Mouse (Mus musculus): ENCODE results near the gene Setd1a. TPM values are rescaled to one million over a fixed set of nuclear protein-coding genes. Genes with fewer than 3 reads are reported as not detected.
"Not testable (repeated sequence)": the region's sequence is repeated elsewhere in the genome, so short reads cannot be mapped to it uniquely, and the experiment has no call there.

The Setd1a gene
- total RNA-seq (2014; fragmentation: Nextera tagmentation) (59.6 and 105 TPM in 2 replicates), total RNA-seq (2017) (11.9 and 12.4 TPM in 2 replicates)

GRCm38 (mm10) chr7:127776426-127776825 is at the start of gene Setd1a:
Gene Setd1a, plus strand, starts transcription at chr7:127776670.
- ATAC-seq (replicated peaks; ENCODE audit: poor library complexity, severe bottlenecking), result peak; percentile 63

DNA sequence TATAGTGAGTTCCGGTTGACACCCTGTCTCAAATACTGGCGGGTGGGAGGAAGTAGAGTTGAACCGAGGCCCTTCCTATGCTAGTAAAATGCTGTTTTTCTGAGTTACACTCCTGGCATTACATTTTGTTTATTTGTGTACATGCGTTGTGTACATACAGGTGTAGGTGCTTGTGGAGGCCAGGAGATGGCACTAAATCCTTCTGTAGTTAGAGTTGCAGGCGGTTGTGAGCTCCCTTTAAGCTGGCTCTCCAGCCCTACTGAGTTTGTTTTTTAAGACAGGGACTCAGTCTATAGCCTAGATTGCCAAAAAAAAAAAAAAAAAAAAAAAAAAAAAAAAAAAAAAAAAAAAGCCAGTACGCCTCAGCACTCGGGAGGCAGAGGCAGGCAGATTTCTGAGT is 48.6 kb upstream of the Setd1a start:
- peak; percentile 20; the same call in 1 of the 2 replicates for ATAC-seq (replicated peaks; ENCODE audit: poor library complexity, severe bottlenecking)

DNA sequence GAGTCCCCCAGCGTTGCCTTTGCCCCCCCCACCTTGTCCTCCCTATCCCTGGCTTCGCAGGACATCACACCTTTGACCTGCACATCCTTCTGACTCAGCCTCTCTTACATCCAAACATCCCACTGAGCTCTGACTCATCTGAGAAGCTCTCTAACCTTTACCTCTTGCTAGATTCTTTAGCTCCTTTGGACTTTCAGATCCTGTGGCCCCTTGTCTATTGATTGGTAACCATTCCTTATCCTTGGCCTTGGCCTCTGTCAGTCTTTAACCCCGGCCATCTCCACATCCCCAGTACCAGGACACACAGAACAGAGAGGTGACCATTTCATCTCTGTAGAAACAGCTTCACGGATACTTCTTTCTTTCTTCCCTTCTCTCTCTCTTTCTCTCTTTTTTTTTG is 46.3 kb upstream of the Setd1a start:
- no peak for ATAC-seq (replicated peaks; ENCODE audit: poor library complexity, severe bottlenecking)

DNA sequence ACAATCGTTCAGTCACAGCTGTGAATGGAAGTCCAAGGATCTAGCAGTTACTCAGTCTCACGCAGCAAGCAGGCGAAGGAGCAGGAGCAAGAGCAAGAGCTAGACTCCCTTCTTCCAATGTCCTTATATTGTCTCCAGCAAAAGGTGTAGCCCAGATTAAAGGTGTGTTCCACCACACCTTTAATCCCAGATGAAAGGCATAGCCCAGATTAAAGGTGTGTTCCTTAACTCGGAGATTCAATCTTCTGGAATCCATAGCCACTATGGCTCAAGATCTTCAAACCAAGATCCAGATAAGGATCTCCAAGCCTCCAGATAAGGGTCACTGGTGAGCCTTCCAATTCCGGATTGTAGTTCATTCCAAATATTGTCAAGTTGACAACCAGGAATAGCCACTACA is 44.4 kb upstream of the Setd1a start, which contains the start of gene Ctf2:
Gene Ctf2 (minus strand): TSS at position 101 of the 400 bp plus-strand sequence.
- ATAC-seq (replicated peaks; ENCODE audit: poor library complexity, severe bottlenecking), result not testable (repeated sequence)

DNA sequence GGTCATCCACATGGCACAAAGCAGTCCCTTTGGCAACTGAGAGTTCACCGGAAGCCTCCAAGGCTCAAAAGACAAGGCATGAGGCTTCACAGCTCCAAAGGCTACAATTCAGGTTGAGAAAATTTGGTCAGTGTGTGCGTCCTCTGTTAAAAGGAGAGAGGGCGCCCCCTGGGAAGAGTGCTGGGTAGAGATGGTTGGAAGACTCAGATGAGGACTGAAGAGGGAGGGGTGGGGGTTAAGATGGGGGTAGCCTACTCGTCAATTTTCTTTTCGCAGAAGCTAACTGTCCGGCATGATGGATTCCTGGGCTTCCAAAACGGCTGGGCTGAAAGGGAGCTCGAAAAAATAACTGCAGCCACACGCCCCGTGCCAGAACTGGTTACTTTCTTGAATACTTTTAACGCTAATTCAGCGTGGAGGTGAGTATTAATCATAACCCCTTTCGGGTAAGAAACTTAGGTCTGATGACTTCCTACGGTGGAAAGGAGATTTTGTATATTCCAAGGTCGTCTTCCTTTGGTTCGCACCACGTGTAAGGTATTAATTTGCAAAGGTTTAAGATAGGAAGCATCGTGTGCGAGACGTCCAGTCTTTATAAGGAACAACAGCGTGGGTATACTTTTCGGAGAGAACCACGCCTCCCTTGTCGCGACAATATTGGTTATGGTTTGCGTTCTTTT is 32.0 kb upstream of the Setd1a start, which contains the start of gene Fbxl19:
Gene Fbxl19 (plus strand): TSS at position 178 of the 680 bp plus-strand sequence.
- peak; percentile 21; the same call in 1 of the 2 replicates for ATAC-seq (replicated peaks; ENCODE audit: poor library complexity, severe bottlenecking)

GRCm38 (mm10) chr7:127745251-127745651 is 31.2 kb upstream of the Setd1a start:
- peak; percentile 75 for ATAC-seq (replicated peaks; ENCODE audit: poor library complexity, severe bottlenecking)

GRCm38 (mm10) chr7:127745652-127746493 is 30.6 kb upstream of the Setd1a start:
- ATAC-seq (replicated peaks; ENCODE audit: poor library complexity, severe bottlenecking), result peak; percentile 68

GRCm38 (mm10) chr7:127746494-127747491 is 29.7 kb upstream of the Setd1a start:
- no peak for ATAC-seq (replicated peaks; ENCODE audit: poor library complexity, severe bottlenecking)

GRCm38 (mm10) chr7:127747559-127748234 is 28.8 kb upstream of the Setd1a start:
- no peak for ATAC-seq (replicated peaks; ENCODE audit: poor library complexity, severe bottlenecking)

DNA sequence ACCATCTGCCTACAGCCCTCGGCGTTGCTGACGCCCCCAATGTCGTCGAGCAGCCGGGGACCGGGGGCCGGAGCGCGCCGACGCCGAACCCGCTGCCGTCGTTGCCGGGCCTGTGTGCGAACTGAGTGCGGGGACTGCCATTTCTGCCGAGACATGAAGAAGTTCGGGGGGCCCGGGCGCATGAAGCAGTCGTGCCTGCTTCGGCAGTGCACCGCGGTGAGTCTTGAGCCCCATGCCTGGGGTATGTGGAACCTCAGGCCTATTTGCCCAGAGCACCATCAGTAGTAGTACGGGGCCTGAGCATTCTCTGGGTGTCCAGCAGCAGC is 28.3 kb upstream of the Setd1a start:
- no peak for ATAC-seq (replicated peaks; ENCODE audit: poor library complexity, severe bottlenecking)

DNA sequence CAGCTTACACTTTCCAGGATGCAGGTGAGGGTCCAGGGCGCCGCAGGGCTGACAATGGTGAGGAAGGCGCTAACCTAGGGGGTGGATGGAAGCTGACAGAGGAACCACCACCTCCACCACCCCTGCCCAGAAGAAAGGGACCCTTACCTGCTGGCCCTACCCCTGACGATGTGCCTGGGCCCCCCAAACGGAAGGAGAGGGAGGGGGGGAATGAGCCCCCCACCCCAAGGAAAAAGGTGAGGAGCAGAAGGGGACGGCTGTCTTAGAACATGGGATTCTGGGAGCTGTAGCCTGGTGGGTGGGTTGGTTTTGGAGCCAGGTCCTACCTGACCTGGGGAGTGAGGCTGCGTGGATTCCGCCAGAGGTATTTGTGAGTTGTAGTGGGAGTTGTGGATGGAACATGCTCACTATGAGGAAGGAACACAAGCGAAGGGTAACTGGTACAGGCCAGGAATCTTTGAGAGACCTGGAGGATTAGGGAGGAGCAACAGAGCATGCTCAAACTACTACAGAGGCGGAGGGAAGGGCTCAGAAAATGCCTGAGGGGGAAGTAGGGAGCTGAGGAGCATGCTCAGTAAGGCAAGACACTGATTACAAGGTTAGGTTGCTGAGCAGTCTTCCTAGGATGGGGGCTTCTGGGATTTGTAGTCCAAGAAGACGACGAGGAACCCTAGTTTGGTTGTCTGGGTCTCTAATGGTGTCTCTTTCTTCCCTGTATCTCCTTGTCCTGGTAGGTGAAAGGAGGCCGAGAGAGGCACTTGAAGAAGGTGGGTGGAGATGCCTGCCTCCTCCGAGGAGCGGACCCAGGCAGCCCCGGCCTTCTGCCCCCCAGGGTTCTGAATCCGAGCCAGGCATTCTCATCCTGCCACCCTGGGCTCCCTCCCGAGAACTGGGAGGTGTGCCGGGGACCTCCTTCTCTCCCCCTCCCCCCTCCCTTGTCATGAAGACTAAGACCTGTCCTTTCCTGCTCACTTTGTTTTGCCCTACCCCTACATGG is 26.0 kb upstream of the Setd1a start:
- ATAC-seq (replicated peaks; ENCODE audit: poor library complexity, severe bottlenecking), result no peak

DNA sequence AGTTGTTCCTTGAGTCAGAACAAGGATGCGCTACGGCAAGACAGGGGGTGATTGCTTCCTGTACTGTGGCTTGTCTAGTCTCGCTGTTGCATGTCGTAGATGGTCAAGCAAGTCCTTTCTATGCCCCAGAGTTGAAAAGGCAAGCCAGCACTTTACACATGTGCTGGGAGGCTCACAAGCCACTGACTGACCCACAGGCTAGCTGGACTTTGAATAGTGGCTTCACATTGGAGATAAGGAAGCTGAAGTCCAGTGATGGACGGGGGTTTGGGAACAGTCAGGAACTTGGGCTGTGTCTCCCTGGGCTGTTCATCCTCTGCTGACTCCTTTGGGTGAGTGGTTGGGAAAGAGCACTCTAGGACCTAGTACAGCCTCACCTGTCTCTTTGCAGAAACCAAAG is 24.9 kb upstream of the Setd1a start:
- no peak for ATAC-seq (replicated peaks; ENCODE audit: poor library complexity, severe bottlenecking)

DNA sequence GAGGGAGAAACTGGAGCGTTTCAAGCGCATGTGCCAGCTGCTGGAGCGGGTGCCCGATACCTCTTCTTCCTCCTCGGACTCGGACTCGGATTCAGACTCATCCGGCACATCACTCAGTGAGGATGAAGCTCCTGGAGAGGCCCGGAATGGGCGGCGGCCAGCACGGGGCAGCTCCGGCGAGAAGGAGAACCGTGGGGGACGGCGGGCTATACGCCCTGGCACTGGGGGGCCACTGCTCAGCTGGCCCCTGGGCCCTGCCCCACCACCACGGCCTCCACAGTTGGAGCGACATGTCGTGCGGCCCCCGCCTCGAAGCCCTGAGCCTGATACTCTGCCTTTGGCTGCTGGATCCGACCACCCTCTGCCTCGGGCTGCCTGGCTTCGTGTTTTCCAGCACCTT is 24.4 kb upstream of the Setd1a start:
- ATAC-seq (replicated peaks; ENCODE audit: poor library complexity, severe bottlenecking), result no peak

GRCm38 (mm10) chr7:127753158-127753557 is 23.3 kb upstream of the Setd1a start:
- ATAC-seq (replicated peaks; ENCODE audit: poor library complexity, severe bottlenecking), result no peak

DNA sequence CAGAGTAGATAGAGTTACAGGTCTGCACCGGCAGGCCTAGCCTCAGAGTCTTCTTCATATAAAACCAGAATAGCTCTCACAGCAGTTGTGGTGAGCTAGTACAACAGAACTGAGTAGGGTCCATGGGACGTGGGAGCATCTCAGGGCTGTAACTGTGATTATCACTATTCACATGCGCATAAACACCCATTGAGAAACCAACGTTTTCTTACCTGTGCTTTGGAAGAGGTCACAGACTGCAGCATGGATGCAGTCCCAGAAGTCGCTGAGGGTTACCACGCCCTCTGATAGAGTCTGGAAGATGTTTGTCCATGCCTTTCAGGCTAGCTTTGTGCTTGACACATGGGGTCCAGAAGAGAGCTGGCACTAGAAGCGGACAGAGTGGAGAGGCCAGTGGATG is 22.7 kb upstream of the Setd1a start:
- ATAC-seq (replicated peaks; ENCODE audit: poor library complexity, severe bottlenecking), result no peak

DNA sequence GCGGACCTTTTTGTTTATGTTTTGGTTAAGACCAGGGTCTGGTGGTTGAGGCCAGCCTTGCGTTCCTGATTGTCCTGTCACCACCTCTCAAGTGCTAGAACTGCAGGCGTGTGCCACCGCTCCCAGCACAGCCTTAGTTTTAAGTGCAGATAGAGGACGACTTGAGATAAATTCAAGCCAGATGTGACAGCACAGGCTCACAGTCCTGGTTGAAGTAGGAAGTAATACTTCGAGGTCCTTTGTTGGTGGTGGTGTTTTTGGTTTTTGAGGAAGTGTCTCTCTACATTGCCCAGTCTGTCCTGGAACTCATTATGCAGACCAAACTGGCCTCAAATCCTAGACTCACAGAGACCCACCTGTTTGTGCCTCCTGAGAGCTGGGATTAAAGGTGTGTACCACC is 16.8 kb upstream of the Setd1a start:
- peak; percentile 72 for ATAC-seq (replicated peaks; ENCODE audit: poor library complexity, severe bottlenecking)

- ATAC-seq (replicated peaks; ENCODE audit: poor library complexity, severe bottlenecking), result no peak
Observed at GRCm38 (mm10) chr7:127760478-127760877, 16.0 kb upstream of the Setd1a start.

- ATAC-seq (replicated peaks; ENCODE audit: poor library complexity, severe bottlenecking), result peak; percentile 72
Observed at GRCm38 (mm10) chr7:127761026-127761425, 15.4 kb upstream of the Setd1a start.
